Mouse (Mus musculus): ENCODE measurements around the gene Ciao2a. TPM values are rescaled to one million over a fixed set of nuclear protein-coding genes. Genes with fewer than 3 reads are reported as not detected.

The Ciao2a gene
- total RNA-seq, 2 experiments from 2014 or later, result 31.2 to 32.1 TPM

- peak in 1 of 2 experiments; percentile 62 for DNase-seq (ENCODE audit: low spot score in 2 of 2)
Observed at GRCm38 (mm10) chr9:66116890-66117289, 9.5 kb upstream of the Ciao2a start.

GRCm38 (mm10) chr9:66119498-66119897 is 6.9 kb upstream of the Ciao2a start:
- intact Hi-C loops (cut with DNase I), result no loop called here
- no peak for DNase-seq (ENCODE audit: low spot score in 2 of 2)

More at GRCm38 (mm10) chr9:66116890-66117289, 9.5 kb upstream of the Ciao2a start:
- intact Hi-C loops (cut with DNase I), result no loop called here

GRCm38 (mm10) chr9:66120106-66120505 is 6.3 kb upstream of the Ciao2a start:
- intact Hi-C loops (cut with DNase I), result no loop called here

GRCm38 (mm10) chr9:66120945-66121344 is 5.5 kb upstream of the Ciao2a start:
- intact Hi-C loops (cut with DNase I), result no loop called here

More at GRCm38 (mm10) chr9:66120106-66120505, 6.3 kb upstream of the Ciao2a start:
- DNase-seq (ENCODE audit: low spot score in 2 of 2), result no peak

GRCm38 (mm10) chr9:66121421-66121820 is 5.0 kb upstream of the Ciao2a start:
- no peak for DNase-seq (ENCODE audit: low spot score in 2 of 2)
- intact Hi-C loops (cut with DNase I), result no loop called here

More at GRCm38 (mm10) chr9:66120945-66121344, 5.5 kb upstream of the Ciao2a start:
- DNase-seq (ENCODE audit: low spot score in 2 of 2), result no peak

GRCm38 (mm10) chr9:66123648-66124047 is 2.8 kb upstream of the Ciao2a start:
- intact Hi-C loops (cut with DNase I), result no loop called here
- peak in 1 of 2 experiments; percentile 58 for DNase-seq (ENCODE audit: low spot score in 2 of 2)

GRCm38 (mm10) chr9:66124111-66124531 is 2.3 kb upstream of the Ciao2a start:
- intact Hi-C loops (cut with DNase I), result no loop called here

GRCm38 (mm10) chr9:66124681-66125542 is 1.5 kb upstream of the Ciao2a start:
- peak; percentile 95 to 98 for DNase-seq (ENCODE audit: low spot score in 2 of 2)
- intact Hi-C loops (cut with DNase I), result no loop called here

More at GRCm38 (mm10) chr9:66124111-66124531, 2.3 kb upstream of the Ciao2a start:
- peak in 1 of 2 experiments; percentile 18 for DNase-seq (ENCODE audit: low spot score in 2 of 2)

GRCm38 (mm10) chr9:66125543-66126455 is 612 bp upstream of the Ciao2a start:
- no peak for DNase-seq (ENCODE audit: low spot score in 2 of 2)
- intact Hi-C loops (cut with DNase I), result loop anchor here (2.0 kb wide), 1 partner anchor 65 kb away; the partner anchor contains the start of gene Ppib

- DNase-seq (ENCODE audit: low spot score in 2 of 2), result no peak
- intact Hi-C loops (cut with DNase I), result loop anchor here (2.0 kb wide), 1 partner anchor 66 kb away; the partner anchor contains the start of gene Ppib
Observed at GRCm38 (mm10) chr9:66127193-66127546, 759 bp downstream of the Ciao2a start.

GRCm38 (mm10) chr9:66127884-66128283 is 1.5 kb downstream of the Ciao2a start:
- intact Hi-C loops (cut with DNase I), result loop anchor here (2.0 kb wide), 1 partner anchor 67 kb away; the partner anchor contains the start of gene Ppib
- DNase-seq (ENCODE audit: low spot score in 2 of 2), result no peak

- no peak for DNase-seq (ENCODE audit: low spot score in 2 of 2)
- intact Hi-C loops (cut with DNase I), result no loop called here
Observed at GRCm38 (mm10) chr9:66131466-66131865, 5.1 kb downstream of the Ciao2a start.

GRCm38 (mm10) chr9:66135967-66136366 is 9.6 kb downstream of the Ciao2a start:
- intact Hi-C loops (cut with DNase I), result no loop called here

GRCm38 (mm10) chr9:66138193-66138592 is 11.8 kb downstream of the Ciao2a start:
- DNase-seq (ENCODE audit: low spot score in 2 of 2), result no peak
- intact Hi-C loops (cut with DNase I), result no loop called here

More at GRCm38 (mm10) chr9:66135967-66136366, 9.6 kb downstream of the Ciao2a start:
- no peak for DNase-seq (ENCODE audit: low spot score in 2 of 2)

GRCm38 (mm10) chr9:66142265-66142664 is 15.9 kb downstream of the Ciao2a start:
- intact Hi-C loops (cut with DNase I), result loop anchor here (10.0 kb wide), 2 partner anchors 253 to 323 kb away; no protein-coding TSS in a partner anchor
- no peak for DNase-seq (ENCODE audit: low spot score in 2 of 2)

GRCm38 (mm10) chr9:66144248-66144647 is 17.8 kb downstream of the Ciao2a start:
- peak; percentile 77 to 89 for DNase-seq (ENCODE audit: low spot score in 2 of 2)

GRCm38 (mm10) chr9:66146141-66146540 is 19.7 kb downstream of the Ciao2a start:
- DNase-seq (ENCODE audit: low spot score in 2 of 2), result no peak
- intact Hi-C loops (cut with DNase I), result loop anchor here (10.0 kb wide), 2 partner anchors 249 to 319 kb away; no protein-coding TSS in a partner anchor

More at GRCm38 (mm10) chr9:66144248-66144647, 17.8 kb downstream of the Ciao2a start:
- intact Hi-C loops (cut with DNase I), result loop anchor here (10.0 kb wide), 2 partner anchors 251 to 321 kb away; no protein-coding TSS in a partner anchor

GRCm38 (mm10) chr9:66152011-66152410 is 25.6 kb downstream of the Ciao2a start:
- DNase-seq (ENCODE audit: low spot score in 2 of 2), result no peak
- intact Hi-C loops (cut with DNase I), result no loop called here

GRCm38 (mm10) chr9:66153594-66153993 is 27.2 kb downstream of the Ciao2a start:
- intact Hi-C loops (cut with DNase I), result no loop called here
- no peak for DNase-seq (ENCODE audit: low spot score in 2 of 2)

All from left cerebral cortex, postnatal 25 days (tissue).